Mouse (Mus musculus) myocyte (in vitro differentiated cells): ENCODE data around the gene Onecut1.

Source experiments
- CEBPB ChIP-seq: IDR thresholded peaks from 2 replicates; pipeline ENCODE4 v1.6.1; 2011; ENCODE audit warnings: mild to moderate bottlenecking, moderate library complexity; ENCODE audit not compliant: poor library complexity, insufficient read depth, severe bottlenecking
- E2F4 ChIP-seq: IDR thresholded peaks from one replicate; pipeline ENCODE4 v1.6.1; 2011; ENCODE audit warnings: mild to moderate bottlenecking, control low read depth, moderate library complexity; ENCODE audit not compliant: insufficient read depth
- MYOD1 ChIP-seq, 3 experiments: IDR thresholded peaks; one replicate each; pipeline ENCODE4 v1.6.1; 2011; ENCODE audit warnings: control low read depth in 2 of 3, low read depth in 2 of 3, mild to moderate bottlenecking in 2 of 3, moderate library complexity in 1 of 3; ENCODE audit not compliant: insufficient read length in 2 of 3, control insufficient read depth in 1 of 3
- POLR2A ChIP-seq: IDR thresholded peaks from one replicate; pipeline ENCODE4 v1.6.1; 2011; ENCODE audit warnings: low read depth, mild to moderate bottlenecking, control low read depth, moderate library complexity; ENCODE audit not compliant: insufficient read length
- TCF12 ChIP-seq: IDR thresholded peaks from one replicate; pipeline ENCODE4 v1.6.1; 2011; ENCODE audit warnings: mild to moderate bottlenecking, control low read depth; ENCODE audit not compliant: poor library complexity, insufficient read depth, severe bottlenecking
- TCF3 ChIP-seq: IDR thresholded peaks from one replicate; pipeline ENCODE4 v1.6.1; 2011; ENCODE audit warnings: low read depth, control low read depth; ENCODE audit not compliant: insufficient read length

DNA sequence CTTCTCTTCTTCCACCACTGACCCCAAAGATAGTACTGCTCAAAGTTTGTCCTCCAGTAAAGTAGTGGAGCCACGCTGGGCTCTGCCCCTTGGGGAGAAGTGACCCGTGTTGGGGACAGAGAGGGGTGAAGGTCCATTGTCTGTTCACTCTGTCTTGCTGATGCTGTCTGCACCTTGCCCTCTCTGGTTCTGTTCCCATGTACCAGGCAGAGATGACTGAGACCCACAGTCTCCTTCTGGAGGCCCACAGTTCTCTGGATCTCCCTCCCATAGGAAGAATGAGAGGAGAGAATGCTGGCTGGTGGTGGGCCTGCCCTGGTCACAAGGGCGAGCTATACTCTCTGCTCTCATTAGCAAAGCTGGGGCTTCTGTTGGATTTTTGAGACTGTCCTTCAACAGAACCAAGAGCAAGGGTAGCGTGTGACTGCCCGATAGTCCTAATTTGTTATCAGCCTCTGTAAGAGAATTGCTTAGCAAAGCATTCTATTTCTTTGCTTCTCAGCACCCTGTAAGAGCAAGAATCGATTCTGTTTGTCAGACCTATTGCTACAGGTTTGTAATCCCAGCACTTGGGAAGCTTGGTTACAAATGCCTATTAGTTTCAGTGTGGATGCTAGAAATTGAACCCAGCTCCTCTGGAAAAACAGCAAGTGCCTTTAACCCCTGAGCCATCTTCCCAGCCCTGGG, 61.7 kb downstream of the Onecut1 start:
- TF ChIP-seq POLR2A (no peak), CEBPB (no peak), TCF3 (no peak), TCF12 (no peak), E2F4 (no peak), MYOD1 (IDR thresholded peaks at IDR 0.05; ENCODE audit: control insufficient read depth in 1 of 3, insufficient read length in 2 of 3, low read depth in 2 of 3) (no peak)
